35 mouse cellular contexts compared by ENCODE assay signal in genomic region chr16:33309066-33309465, GRCm38 (mm10). TPM values are rescaled to one million over a fixed set of nuclear protein-coding genes. Genes with fewer than 3 reads are reported as not detected.
DNase-seq lines count a peak whose midpoint lies in the region; ATAC-seq lines count a peak whose summit lies in the region.
"Had no signal": no experiment of that assay in that cellular context is flagged by ENCODE, and none has a peak within 500 bp of the region (broad histone marks: within the 10 kb centered on the region; RNA-seq: fewer than 3 reads in every experiment).

No protein-coding gene starts in this region.

- no peak overlapping the region for H3K4me2 ChIP-seq in limb, embryonic 11.5 days (ENCODE audit: low read depth, severe bottlenecking)
- H3K4me2 ChIP-seq: forebrain, embryonic 12.5 days; heart, embryonic 15.5 days; hindbrain, embryonic 13.5 days; kidney, embryonic 15.5 days; limb, embryonic 15.5 days; midbrain, embryonic 15.5 days had no signal

- H3K4me3 ChIP-seq in embryonic facial prominence, embryonic 10.5 days: no peak overlapping the region
- H3K4me3 ChIP-seq in limb, embryonic 11.5 days (ENCODE audit: low read depth, low read length): no peak overlapping the region
- H3K4me3 ChIP-seq: erythroblast, embryonic 14.5 days; forebrain, embryonic 12.5 days; heart, embryonic 10.5 days; heart, embryonic 15.5 days; hindbrain, embryonic 13.5 days; kidney, embryonic 15.5 days; layer of hippocampus, adult 2 months; limb, embryonic 15.5 days; midbrain, embryonic 10.5 days; midbrain, embryonic 15.5 days had no signal

- H3K27ac ChIP-seq in embryonic facial prominence, embryonic 10.5 days (replicated peaks): no peak overlapping the region
- no peak overlapping the region for H3K27ac ChIP-seq in limb, embryonic 11.5 days (replicated peaks; ENCODE audit: low read depth, low read length)
- H3K27ac ChIP-seq: heart, embryonic 10.5 days; heart, embryonic 15.5 days; hindbrain, embryonic 13.5 days; kidney, embryonic 15.5 days; layer of hippocampus, adult 2 months; limb, embryonic 15.5 days; liver, embryonic 14.5 days; macrophage; midbrain, embryonic 10.5 days; midbrain, embryonic 15.5 days had no signal

- H3K27me3 ChIP-seq in embryonic facial prominence, embryonic 10.5 days (replicated peaks; ENCODE audit: low read depth, poor library complexity, severe bottlenecking): no peaks in the 10 kb centered on the region
- no peaks in the 10 kb centered on the region for H3K27me3 ChIP-seq in limb, embryonic 11.5 days (ENCODE audit: control insufficient read depth, insufficient read depth, low read length)
- H3K27me3 ChIP-seq: CH12.LX; forebrain, embryonic 12.5 days; heart, embryonic 15.5 days; hindbrain, embryonic 13.5 days; kidney, embryonic 15.5 days; limb, embryonic 15.5 days; midbrain, embryonic 15.5 days had no signal

- no peak for ATAC-seq in limb, embryonic 11.5 days (ENCODE audit: insufficient number of reproducible peaks, low FRiP score, low TSS enrichment, low read depth)
- ATAC-seq: forebrain, postnatal 0 days; inflammation-experienced regulatory T-cells, adult 6 months; midbrain, embryonic 15.5 days had no signal

- no peak overlapping the region for H3K9ac ChIP-seq in limb, embryonic 11.5 days (ENCODE audit: low read length)
- H3K9ac ChIP-seq: forebrain, embryonic 12.5 days; forebrain, postnatal 0 days; heart, embryonic 15.5 days; hindbrain, embryonic 13.5 days; kidney, embryonic 15.5 days; limb, embryonic 15.5 days; liver, embryonic 14.5 days; midbrain, embryonic 15.5 days had no signal

- peaks cover 4% of the 10 kb centered on the region; the same call in 1 of the 2 replicates for H3K9me3 ChIP-seq in embryonic facial prominence, embryonic 10.5 days
- no peaks in the 10 kb centered on the region for H3K9me3 ChIP-seq in limb, embryonic 11.5 days (ENCODE audit: control insufficient read depth, low read length)
- H3K9me3 ChIP-seq: G1E; heart, embryonic 10.5 days; heart, embryonic 15.5 days; hindbrain, embryonic 13.5 days; kidney, embryonic 15.5 days; limb, embryonic 15.5 days; midbrain, embryonic 10.5 days; midbrain, embryonic 15.5 days had no signal

- peak; percentile 30 for DNase-seq in embryo, embryonic 10.5 days (ENCODE audit: low spot score)
- DNase-seq in embryo, embryonic 10 days (ENCODE audit: low spot score): no peak
- DNase-seq in retina, postnatal 1 day: peak; percentile 21
- DNase-seq in retina, embryonic 14.5 days (ENCODE audit: low spot score): no peak
- DNase-seq in embryonic facial prominence, embryonic 10.5 days (ENCODE audit: low spot score): peak; percentile 57
- peak; percentile 69 for DNase-seq in limb, embryonic 11.5 days (ENCODE audit: low spot score)
- DNase-seq in kidney, adult 8-10 months: no peak
- DNase-seq in layer of hippocampus, adult 9-10 months (ENCODE audit: low spot score): no peak
- DNase-seq: adrenal gland, postnatal 14 days; cerebellum, adult 11-12 months; cerebellum, adult 9-11 months; forebrain, postnatal 0 days; gastrocnemius, postnatal 25 days; heart, adult 11 months; kidney, adult 11 months; kidney, postnatal 36 days; lung, adult 2 months; lung, postnatal 10 days; right cerebral cortex, adult 18-20 months; spleen, adult 18-20 months had no signal

- peaks cover 10% of the 10 kb centered on the region for H3K36me3 ChIP-seq in embryonic facial prominence, embryonic 10.5 days (replicated peaks)
- H3K36me3 ChIP-seq in limb, embryonic 11.5 days (ENCODE audit: control insufficient read depth, insufficient read depth, low read length): no peaks in the 10 kb centered on the region

- WGBS in embryonic facial prominence, embryonic 10.5 days: 67% methylated on average over 3 of the region's 3 CpGs
- 57% methylated on average over 3 of the region's 3 CpGs for WGBS in limb, embryonic 11.5 days

- H3K4me1 ChIP-seq in embryonic facial prominence, embryonic 10.5 days: peaks cover 10% of the 10 kb centered on the region
- H3K4me1 ChIP-seq in limb, embryonic 11.5 days (ENCODE audit: control insufficient read depth, insufficient read depth, low read length): no peaks in the 10 kb centered on the region
- H3K4me1 ChIP-seq: heart, embryonic 15.5 days; limb, embryonic 15.5 days; midbrain, embryonic 15.5 days had no signal

RNA-seq across cellular contexts. Expression of gene Snx4, which starts 57.8 kb away (rescaled TPM):
- 64.9 and 66.8 TPM in 2 replicates for polyA plus RNA-seq in embryonic facial prominence, embryonic 10.5 days (2016; fragmentation: Nextera tagmentation; extraction: Ambion mirVana)
- polyA plus RNA-seq in limb, embryonic 11.5 days (2014; fragmentation: Nextera tagmentation; extraction: Ambion mirVana): 70.8 and 72.2 TPM in 2 replicates

Comparison
In these comparisons a context has a peak if more than half of its experiments do, and no peak if none do; other contexts are left out.
1. DNase-seq: peak in embryo, embryonic 10.5 days (single experiment), retina, postnatal 1 day (single experiment), embryonic facial prominence, embryonic 10.5 days (single experiment) and limb, embryonic 11.5 days (single experiment); none in embryo, embryonic 10 days (single experiment), retina, embryonic 14.5 days (single experiment), kidney, adult 8-10 months (0 of 2) and layer of hippocampus, adult 9-10 months (single experiment).